Mouse (Mus musculus) intestine, embryonic 14.5 days (tissue): Measurements from ENCODE around the gene Ybx2. TPM values are rescaled to one million over a fixed set of nuclear protein-coding genes. Genes with fewer than 3 reads are reported as not detected.

Experiments
- ATAC-seq: fragments of 200-750 bp; cut with Nextera tagmentation; replicated peaks from 2 replicates; pipeline ENCODE4 v1.8.0; 2017; ENCODE audit warnings: low read depth, moderate number of reproducible peaks, moderate TSS enrichment, moderate library complexity; ENCODE audit not compliant: low FRiP score, low TSS enrichment
- DNase-seq: peaks from one replicate; pipeline ENCODE4 v3.0.0-alpha.2; 2018; ENCODE audit warnings: low spot score
- H3K27ac ChIP-seq: fragments of 300-500 bp; sonication (generic); 2 replicates; pipeline ENCODE4 v1.5.1; 2014; ENCODE audit warnings: low read depth, mild to moderate bottlenecking, control low read depth
- H3K27me3 ChIP-seq: fragments of 300-500 bp; sonication (generic); replicated peaks from 2 replicates; pipeline ENCODE4 v1.6.1; 2014; ENCODE audit warnings: low read length, control low read depth; ENCODE audit not compliant: control insufficient read depth, insufficient read depth
- H3K36me3 ChIP-seq: fragments of 300-500 bp; sonication (generic); 2 replicates; pipeline ENCODE4 v1.6.1; 2014; ENCODE audit warnings: low read length, control low read depth; ENCODE audit not compliant: control insufficient read depth, insufficient read depth
- H3K4me1 ChIP-seq: fragments of 300-500 bp; sonication (generic); replicated peaks from 2 replicates; pipeline ENCODE4 v1.6.1; 2014; ENCODE audit warnings: low read length, control low read depth, mixed read lengths; ENCODE audit not compliant: control insufficient read depth, insufficient read depth
- H3K4me2 ChIP-seq: fragments of 300-500 bp; sonication (generic); 2 replicates; pipeline ENCODE4 v1.6.1; 2014; ENCODE audit warnings: low read length
- H3K4me3 ChIP-seq: fragments of 300-500 bp; sonication (generic); 2 replicates; pipeline ENCODE4 v1.5.1; 2014; ENCODE audit warnings: low read depth, low read length, control low read depth, mixed read lengths
- H3K9ac ChIP-seq: fragments of 300-500 bp; sonication (generic); 2 replicates; pipeline ENCODE4 v1.6.1; 2014; ENCODE audit warnings: mild to moderate bottlenecking, low read length
- H3K9me3 ChIP-seq: fragments of 300-500 bp; sonication (generic); 2 replicates; pipeline ENCODE4 v1.6.1; 2016; ENCODE audit warnings: low read length, control low read depth; ENCODE audit not compliant: control insufficient read depth
- WGBS: fragments of 180-500 bp; shearing (Covaris S2); extraction: QIAGEN DNeasy Blood & Tissue Kit; methylation state at CpG from one replicate; pipeline ENCODE4 v1.1.7; 2014; 5-methylcytosine and 5-hydroxymethylcytosine counted together
- polyA plus RNA-seq: library from polyadenylated mRNA; unstranded; fragments of >200 nt; fragmentation: Nextera tagmentation; extraction: Ambion mirVana; gene quantifications from 2 replicates; pipeline ENCODE4 v1.2.1, GENCODE M21; 2014

Gene Ybx2
- polyA plus RNA-seq, result 4.6 and 4.8 TPM in 2 replicates

- ATAC-seq, result peak; percentile 85
- no peaks in the 10 kb centered on the region for H3K27me3 ChIP-seq
- H3K4me2 ChIP-seq, result peak within 1 kb of the TSS; percentile 100
- peak within 1 kb of the TSS; percentile 47 for H3K4me3 ChIP-seq
- H3K9ac ChIP-seq, result peak within 1 kb of the TSS; percentile 44
- WGBS, result 1% methylated on average over 62 of the region's 62 CpGs
- no peak within 1 kb of the TSS for H3K27ac ChIP-seq
- peaks cover 15% of the 10 kb centered on the region for H3K4me1 ChIP-seq
- DNase-seq, result peak; percentile 92
- H3K36me3 ChIP-seq, result no peaks in the 10 kb centered on the region
- no peaks in the 10 kb centered on the region for H3K9me3 ChIP-seq
These were observed at the start of gene Ybx2 for GRCm38 (mm10) chr11:69935137-69935879. TSS of gene Ybx2 (plus strand) at chr11:69935796.

- Histone ChIP-seq H3K4me2 (no peak overlapping the region), H3K27ac (no peak overlapping the region), H3K9me3 (no peaks in the 10 kb centered on the region), H3K4me1 (no peaks in the 10 kb centered on the region), H3K9ac (no peak overlapping the region), H3K4me3 (no peak overlapping the region), H3K27me3 (no peaks in the 10 kb centered on the region), H3K36me3 (no peaks in the 10 kb centered on the region)
- no peak for ATAC-seq
- WGBS, result 64% methylated on average over 8 of the region's 8 CpGs
- DNase-seq, result no peak
These were observed 48.5 kb upstream of the Ybx2 start for GRCm38 (mm10) chr11:69886907-69887635.

- Histone ChIP-seq H3K4me3 (no peak overlapping the region), H3K27ac (no peak overlapping the region), H3K27me3 (no peaks in the 10 kb centered on the region), H3K4me2 (no peak overlapping the region), H3K4me1 (no peaks in the 10 kb centered on the region), H3K36me3 (no peaks in the 10 kb centered on the region), H3K9me3 (no peaks in the 10 kb centered on the region), H3K9ac (no peak overlapping the region)
- DNase-seq, result no peak
- WGBS, result 72% methylated on average over 4 of the region's 4 CpGs
- ATAC-seq, result no peak
These were observed 44.1 kb upstream of the Ybx2 start for GRCm38 (mm10) chr11:69891482-69891881.

- DNase-seq (no peak), ATAC-seq (no peak)
- Histone ChIP-seq H3K4me2 (no peak overlapping the region), H3K4me3 (no peak overlapping the region), H3K27ac (no peak overlapping the region), H3K9ac (no peak overlapping the region), H3K4me1 (peaks cover 8% of the 10 kb centered on the region), H3K27me3 (no peaks in the 10 kb centered on the region), H3K9me3 (no peaks in the 10 kb centered on the region), H3K36me3 (no peaks in the 10 kb centered on the region)
- 81% methylated on average over 5 of the region's 5 CpGs for WGBS
These were observed 40.9 kb upstream of the Ybx2 start for GRCm38 (mm10) chr11:69894671-69895070.

GRCm38 (mm10) chr11:69895291-69895690 lies 40.3 kb upstream of the Ybx2 start, which contains the start of gene Acap1:
TSS of gene Acap1 (minus strand) at chr11:69895539.
- H3K27me3 ChIP-seq, result no peaks in the 10 kb centered on the region
- no peak within 1 kb of the TSS for H3K9ac ChIP-seq
- H3K27ac ChIP-seq, result no peak within 1 kb of the TSS
- no peak within 1 kb of the TSS for H3K4me3 ChIP-seq
- ATAC-seq, result no peak
- H3K4me2 ChIP-seq, result no peak within 1 kb of the TSS
- H3K36me3 ChIP-seq, result no peaks in the 10 kb centered on the region
- H3K4me1 ChIP-seq, result peaks cover 11% of the 10 kb centered on the region
- H3K9me3 ChIP-seq, result no peaks in the 10 kb centered on the region
- 74% methylated on average over 4 of the region's 4 CpGs for WGBS
- DNase-seq, result no peak

GRCm38 (mm10) chr11:69899870-69900269 lies 35.7 kb upstream of the Ybx2 start:
- WGBS, result 19% methylated on average over 4 of the region's 4 CpGs
- ATAC-seq (no peak), DNase-seq (no peak)
- Histone ChIP-seq H3K9me3 (no peaks in the 10 kb centered on the region), H3K27ac (0 out of 2 replicates have a peak overlapping the region, but pooled peaks have one; percentile 98), H3K36me3 (peaks cover 18% of the 10 kb centered on the region), H3K4me2 (peak overlapping the region; percentile 76), H3K27me3 (no peaks in the 10 kb centered on the region), H3K4me1 (peaks cover 23% of the 10 kb centered on the region), H3K9ac (peak overlapping the region; percentile 92), H3K4me3 (peak overlapping the region; percentile 70)

GRCm38 (mm10) chr11:69900471-69901405 lies 34.9 kb upstream of the Ybx2 start, which contains the start of the genes 2810408A11Rik and Neurl4:
TSS of gene 2810408A11Rik (minus strand) at chr11:69900987.
TSS of gene Neurl4 (plus strand) at chr11:69901072.
- H3K36me3 ChIP-seq, result peaks cover 27% of the 10 kb centered on the region
- ATAC-seq, result peak; percentile 92
- peak within 1 kb of the TSS; percentile 76 for H3K4me2 ChIP-seq
- H3K27me3 ChIP-seq, result no peaks in the 10 kb centered on the region
- DNase-seq, result peak; percentile 94
- H3K9ac ChIP-seq, result peak within 1 kb of the TSS; percentile 92
- no peaks in the 10 kb centered on the region for H3K9me3 ChIP-seq
- H3K27ac ChIP-seq, result peak within 1 kb of the TSS; percentile 98
- H3K4me3 ChIP-seq, result peak within 1 kb of the TSS; percentile 70
- H3K4me1 ChIP-seq, result peaks cover 23% of the 10 kb centered on the region
- under 1% methylated on average over 38 of the region's 38 CpGs for WGBS

- Histone ChIP-seq H3K27ac (peak overlapping the region; percentile 98), H3K4me1 (peaks cover 23% of the 10 kb centered on the region), H3K9me3 (no peaks in the 10 kb centered on the region), H3K9ac (peak overlapping the region; percentile 92), H3K27me3 (no peaks in the 10 kb centered on the region), H3K4me2 (peak overlapping the region; percentile 76), H3K36me3 (peaks cover 34% of the 10 kb centered on the region), H3K4me3 (peak overlapping the region; percentile 70)
- WGBS, result under 1% methylated on average over 42 of the region's 42 CpGs
- ATAC-seq (peak; percentile 85), DNase-seq (no peak)
These were observed 34.2 kb upstream of the Ybx2 start for GRCm38 (mm10) chr11:69901406-69901846.
